Mouse (Mus musculus): Measurements from ENCODE around the gene Tubb5.

Gene Tubb5

GRCm38 (mm10) chr17:35838122-35838544, at the start of gene Tubb5:
Gene Tubb5, minus strand, starts transcription at chr17:35838306.
- peak; percentile 98 for DNase-seq (ENCODE audit: low spot score)

- DNase-seq (ENCODE audit: low spot score), result no peak
These were observed 49.6 kb upstream of the Tubb5 start for GRCm38 (mm10) chr17:35887725-35888124.

GRCm38 (mm10) chr17:35883777-35884176, 45.7 kb upstream of the Tubb5 start:
- no peak for DNase-seq (ENCODE audit: low spot score)

- no peak for DNase-seq (ENCODE audit: low spot score)
These were observed 44.8 kb upstream of the Tubb5 start for GRCm38 (mm10) chr17:35882924-35883323.

GRCm38 (mm10) chr17:35879245-35880057, 41.3 kb upstream of the Tubb5 start, which contains the start of gene Dhx16:
Gene Dhx16, plus strand, starts transcription at chr17:35879819.
- peak; percentile 96 for DNase-seq (ENCODE audit: low spot score)

GRCm38 (mm10) chr17:35874721-35875120, 36.6 kb upstream of the Tubb5 start:
- no peak for DNase-seq (ENCODE audit: low spot score)

- DNase-seq (ENCODE audit: low spot score), result peak; percentile 84
These were observed 35.8 kb upstream of the Tubb5 start for GRCm38 (mm10) chr17:35873774-35874519.

- DNase-seq (ENCODE audit: low spot score), result no peak
These were observed 33.0 kb upstream of the Tubb5 start for GRCm38 (mm10) chr17:35870884-35871696.

GRCm38 (mm10) chr17:35870151-35870883, 32.2 kb upstream of the Tubb5 start:
- DNase-seq (ENCODE audit: low spot score), result no peak

GRCm38 (mm10) chr17:35869346-35870067, 31.4 kb upstream of the Tubb5 start:
- DNase-seq (ENCODE audit: low spot score), result no peak

GRCm38 (mm10) chr17:35868961-35869345, 30.8 kb upstream of the Tubb5 start:
- DNase-seq (ENCODE audit: low spot score), result no peak

GRCm38 (mm10) chr17:35868165-35868820, 30.2 kb upstream of the Tubb5 start:
- DNase-seq (ENCODE audit: low spot score), result no peak

- no peak for DNase-seq (ENCODE audit: low spot score)
These were observed 29.1 kb upstream of the Tubb5 start for GRCm38 (mm10) chr17:35866911-35867890.

- DNase-seq (ENCODE audit: low spot score), result no peak
These were observed 28.2 kb upstream of the Tubb5 start for GRCm38 (mm10) chr17:35866281-35866831.

- DNase-seq (ENCODE audit: low spot score), result no peak
These were observed 27.6 kb upstream of the Tubb5 start, which contains the start of gene Ppp1r18 for GRCm38 (mm10) chr17:35865481-35866280. Gene Ppp1r18, plus strand, starts transcription at chr17:35865593.

GRCm38 (mm10) chr17:35864832-35865353, 26.8 kb upstream of the Tubb5 start:
- no peak for DNase-seq (ENCODE audit: low spot score)

GRCm38 (mm10) chr17:35861198-35861857, 23.2 kb upstream of the Tubb5 start, which contains the start of gene Nrm:
Gene Nrm, plus strand, starts transcription at chr17:35861318.
- DNase-seq (ENCODE audit: low spot score), result peak; percentile 85
